Mouse (Mus musculus): ENCODE data around the gene Olfr666.
"Not testable (repeated sequence)": the region's sequence is repeated elsewhere in the genome, so short reads cannot be mapped to it uniquely, and the experiment has no call there.

Olfr666 gene

DNA sequence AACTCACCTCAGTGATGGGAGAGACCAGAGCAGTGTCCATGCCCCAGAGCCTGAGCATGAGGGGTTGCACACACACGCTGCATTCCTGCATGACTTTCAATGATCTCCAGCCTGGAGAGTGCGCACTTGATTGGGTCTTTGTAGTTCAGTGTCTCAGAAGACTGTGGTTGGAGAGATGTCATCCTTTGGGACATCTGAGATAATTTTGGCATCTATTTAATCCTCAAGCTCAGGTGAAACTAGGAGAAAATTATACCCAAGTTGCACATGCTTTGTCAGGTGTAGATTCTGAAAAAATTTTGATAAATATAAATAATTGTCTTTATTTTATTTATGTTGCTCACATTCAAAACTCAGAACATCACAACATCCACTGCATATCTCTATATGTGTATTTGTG is at the start of gene Olfr666:
TSS of gene Olfr666 (minus strand) at position 101 of the 400 bp plus-strand sequence.
- DNase-seq (ENCODE audit: low spot score): no peak

DNA sequence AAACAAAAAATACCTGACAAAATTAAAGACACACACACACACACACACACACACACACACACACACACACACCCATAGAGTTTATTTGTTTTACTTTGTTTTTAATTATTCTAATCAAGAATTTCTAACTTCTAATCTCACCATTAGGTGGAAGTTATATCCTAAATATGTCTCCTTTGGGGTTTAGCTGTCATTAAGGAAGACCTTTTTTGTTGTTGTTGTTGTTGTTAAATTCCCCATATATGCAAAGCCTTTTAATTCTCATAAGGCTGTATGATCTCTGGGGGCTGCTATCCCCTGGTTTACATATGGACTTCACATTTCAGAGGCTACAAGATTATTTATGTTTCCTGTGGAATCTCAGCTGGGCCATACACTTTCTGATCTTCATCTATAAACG is 38.2 kb upstream of the Olfr666 start, which contains the start of gene Olfr669:
TSS of gene Olfr669 (plus strand) at position 301 of the 400 bp plus-strand sequence.
- no peak for DNase-seq (ENCODE audit: low spot score)

DNA sequence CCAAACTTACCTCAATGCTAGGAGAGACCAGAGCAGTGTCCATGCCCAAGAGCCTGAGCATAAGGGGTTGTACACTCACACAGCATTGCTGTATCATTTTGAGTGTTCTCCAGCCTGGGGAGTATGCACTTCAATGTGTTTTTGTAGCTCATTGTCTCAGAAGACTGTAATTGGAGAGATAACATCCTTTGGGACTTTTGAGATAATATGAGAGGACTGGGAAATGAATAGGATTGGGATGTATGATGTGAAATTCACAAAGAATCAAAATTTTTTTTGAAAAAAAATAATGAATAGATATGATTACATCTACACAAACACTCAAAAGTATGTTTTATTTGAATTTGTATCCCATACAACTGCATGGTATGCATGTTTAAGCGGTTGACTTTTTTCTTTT is 32.2 kb upstream of the Olfr666 start, which contains the start of gene Olfr668:
TSS of gene Olfr668 (minus strand) at position 101 of the 400 bp plus-strand sequence.
- no peak for DNase-seq (ENCODE audit: low spot score)

DNA sequence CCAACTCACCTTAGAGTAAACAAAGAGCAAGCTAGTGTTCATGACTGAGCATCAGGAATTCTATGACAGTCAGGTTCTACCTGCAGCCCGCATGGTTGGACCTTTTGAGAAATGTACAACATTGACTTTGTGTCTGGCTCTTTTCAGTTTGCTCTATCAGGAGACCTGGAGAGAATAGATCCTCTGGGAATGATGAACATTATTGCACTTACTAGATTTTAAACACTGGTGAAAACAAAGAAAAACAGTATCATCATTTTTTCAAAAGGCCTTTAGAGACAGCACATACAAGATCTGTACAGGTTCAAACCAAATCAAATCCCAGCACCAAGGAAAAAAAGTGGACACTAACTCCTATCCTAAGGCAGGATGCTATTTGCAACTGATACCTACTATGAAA is 25.6 kb upstream of the Olfr666 start, which contains the start of gene Olfr667:
TSS of gene Olfr667 (minus strand) at position 101 of the 400 bp plus-strand sequence.
- DNase-seq (ENCODE audit: low spot score): no peak

DNA sequence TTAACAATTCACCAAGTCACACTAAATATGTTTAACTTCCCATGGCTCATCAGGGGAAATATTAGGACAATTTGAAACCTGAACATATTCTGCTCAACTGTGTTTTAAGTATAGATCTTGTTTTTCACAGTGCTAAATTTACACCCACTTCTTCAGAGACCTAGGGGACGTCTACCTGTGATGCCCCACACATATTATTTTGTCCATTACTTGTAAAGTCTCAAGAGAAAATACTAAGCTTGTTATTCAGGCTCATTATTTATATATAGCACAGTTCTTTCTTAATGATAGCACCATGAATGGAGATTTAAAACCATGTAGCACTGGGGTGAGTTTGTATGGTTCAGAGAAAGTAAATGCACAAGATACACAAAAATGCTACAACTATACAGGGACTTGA is 18.0 kb downstream of the Olfr666 start, which contains the start of gene Olfr665:
TSS of gene Olfr665 (plus strand) at position 301 of the 400 bp plus-strand sequence.
- no peak for DNase-seq (ENCODE audit: low spot score)

DNA sequence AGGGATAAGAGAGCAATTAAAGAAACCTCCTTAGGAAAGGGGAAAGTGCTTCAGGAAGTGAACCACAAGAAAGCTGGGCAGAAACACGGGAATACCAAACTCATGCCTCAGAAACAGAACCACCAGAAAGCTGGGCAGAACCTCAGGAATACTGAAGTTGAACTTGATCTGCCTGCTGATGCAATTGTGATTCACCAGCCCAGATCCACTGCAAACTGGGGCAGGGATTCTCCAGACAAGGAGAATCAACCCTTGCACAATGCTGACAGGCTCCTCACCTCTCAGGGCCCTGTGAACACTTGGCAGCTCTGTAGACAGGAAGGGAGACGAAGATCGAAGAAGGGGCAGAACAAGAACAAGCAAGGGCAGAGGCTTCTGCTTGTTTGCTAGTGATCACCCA is 34.4 kb downstream of the Olfr666 start:
- no peak for DNase-seq (ENCODE audit: low spot score)

DNA sequence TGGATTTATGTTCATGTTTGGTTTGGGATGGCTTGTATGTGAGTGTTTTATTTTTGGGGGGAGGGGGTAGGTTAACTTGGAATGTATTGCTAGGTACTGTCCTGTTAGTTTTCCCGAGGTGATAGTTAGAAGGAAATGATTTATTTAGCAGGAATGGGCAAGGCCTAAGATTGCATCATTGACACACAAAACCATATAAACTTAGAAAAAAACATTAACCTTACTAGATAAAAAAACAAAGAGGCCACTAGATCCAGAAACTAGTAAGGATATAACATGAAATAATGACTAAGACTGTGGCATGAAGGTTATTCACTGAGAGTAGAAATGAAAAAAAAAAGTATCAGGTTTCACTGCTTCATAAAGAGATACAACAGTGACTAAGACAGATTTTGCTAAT is 38.1 kb downstream of the Olfr666 start:
- DNase-seq (ENCODE audit: low spot score): no peak

DNA sequence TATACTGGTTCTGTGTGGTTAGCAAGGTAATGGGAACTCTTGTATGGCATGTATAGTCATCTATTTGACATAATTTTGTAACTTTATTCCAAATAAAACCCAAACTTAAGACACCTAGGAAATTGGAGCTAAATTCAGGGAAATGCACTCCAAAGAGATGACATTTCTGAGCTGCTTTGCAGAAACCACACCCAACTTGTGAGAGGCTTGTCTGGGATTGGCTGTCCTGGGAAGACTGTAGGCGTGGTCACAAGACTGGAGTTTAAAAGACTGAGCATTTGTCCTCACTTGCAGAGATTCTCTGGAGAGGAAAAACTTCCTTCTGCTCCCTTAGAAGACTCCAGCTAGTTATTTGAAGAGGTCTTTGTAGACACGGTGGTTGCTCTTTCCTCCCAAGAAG is 39.0 kb downstream of the Olfr666 start, which contains the start of gene Usp17la:
TSS of gene Usp17la (plus strand) at position 301 of the 400 bp plus-strand sequence.
- not testable (repeated sequence) for DNase-seq (ENCODE audit: low spot score)

DNA sequence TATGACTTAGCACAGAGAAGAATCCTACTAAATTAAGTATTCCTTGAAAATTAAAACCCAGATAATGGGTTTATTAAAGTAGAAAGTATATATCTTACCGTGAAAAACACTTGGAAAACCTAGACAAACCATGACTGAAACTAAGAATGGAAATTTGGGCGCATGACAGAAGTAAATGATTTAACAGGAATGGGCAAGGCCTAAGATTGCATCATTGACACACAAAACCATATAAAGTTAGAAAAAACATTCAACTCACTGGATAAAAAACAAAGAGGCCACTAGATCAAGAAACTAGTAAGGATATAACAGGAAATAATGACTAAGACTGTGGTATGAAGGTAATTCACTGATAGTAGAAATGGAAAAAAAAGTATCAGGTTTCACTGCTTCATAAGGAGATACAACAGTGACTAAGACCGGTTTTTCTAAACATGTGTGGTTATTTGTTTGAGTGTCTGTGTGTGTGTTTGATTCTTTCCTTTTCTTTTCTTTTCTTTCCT is 40.5 kb downstream of the Olfr666 start:
- no peak for DNase-seq (ENCODE audit: low spot score)

DNA sequence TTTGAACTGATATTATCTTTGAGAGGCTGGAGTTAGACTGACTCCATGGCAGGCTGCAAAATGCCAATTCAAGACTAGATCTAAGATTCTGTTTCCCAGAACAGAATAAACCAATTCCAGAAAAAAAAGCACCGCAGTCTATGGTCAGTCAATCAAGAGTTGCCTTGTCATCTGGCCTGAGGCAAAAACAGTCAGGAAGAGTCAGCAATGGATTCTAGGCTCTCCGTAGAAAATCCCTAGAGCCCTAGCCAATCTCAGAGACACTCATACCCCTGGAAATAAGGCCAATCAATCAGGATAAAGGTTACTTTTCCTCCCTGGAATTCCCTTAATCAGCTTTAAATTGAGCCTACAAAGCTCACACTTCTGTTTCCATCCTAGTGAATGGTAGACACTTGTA is 44.2 kb downstream of the Olfr666 start:
- not testable (repeated sequence) for DNase-seq (ENCODE audit: low spot score)

DNA sequence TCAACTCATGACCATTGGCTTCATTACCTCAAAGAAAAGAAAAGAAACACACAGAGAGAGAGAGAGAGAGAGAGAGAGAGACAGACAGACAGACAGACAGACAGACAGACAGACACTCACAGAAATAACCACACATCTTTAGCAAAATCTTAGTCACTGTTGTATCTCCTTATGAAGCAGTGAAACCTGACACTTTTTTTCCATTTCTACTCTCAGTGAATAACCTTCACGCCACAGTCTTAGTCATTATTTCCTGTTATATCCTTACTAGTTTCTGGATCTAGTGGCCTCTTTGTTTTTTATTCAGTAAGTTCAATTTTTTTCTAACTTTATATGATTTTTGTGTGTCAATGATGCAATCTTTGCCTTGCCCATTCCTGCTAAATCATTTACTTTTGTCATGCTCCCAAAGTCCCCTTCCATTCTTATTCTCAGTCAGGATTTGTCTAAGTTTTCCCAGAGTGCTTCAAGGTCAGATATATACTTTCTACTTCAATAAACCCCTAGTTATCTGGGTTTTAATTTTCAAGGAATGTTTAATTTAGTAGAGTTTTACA is 51.9 kb downstream of the Olfr666 start:
- DNase-seq (ENCODE audit: low spot score): no peak

DNA sequence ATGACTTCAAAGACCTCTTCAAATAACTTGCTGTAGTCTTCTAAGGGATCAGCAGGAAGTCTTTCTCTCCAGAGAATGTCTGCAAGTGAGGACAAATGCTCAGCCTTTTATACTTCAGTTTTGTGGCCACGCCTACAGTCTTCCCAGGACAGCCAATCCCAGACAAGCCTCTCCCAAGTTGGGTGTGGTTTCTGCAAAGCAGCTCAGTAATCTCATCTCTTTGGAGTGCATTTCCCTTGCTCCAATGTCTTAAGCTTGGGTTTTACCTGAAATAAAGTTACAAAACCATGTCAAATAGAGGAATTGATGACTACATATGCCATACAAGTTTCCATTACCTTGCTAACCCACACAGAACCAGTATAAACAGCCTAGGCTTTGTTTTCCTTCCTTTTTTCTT is 53.2 kb downstream of the Olfr666 start, which contains the start of gene Usp17lb:
TSS of gene Usp17lb (minus strand) at position 101 of the 400 bp plus-strand sequence.
- no peak for DNase-seq (ENCODE audit: low spot score)

All from testis, postnatal 14 days (tissue).